Mouse (Mus musculus) CH12.LX (cell line): ENCODE measurements around the gene Pou1f1. TPM values are rescaled to one million over a fixed set of nuclear protein-coding genes. Genes with fewer than 3 reads are reported as not detected.
A peak's percentile ranks its signal among the peaks of the same experiment; 100 is the strongest.

Experiments
- DNase-seq: peaks from one replicate; pipeline ENCODE4 v3.0.0-alpha.2; 2013; ENCODE audit errors: extremely low read depth
- H3K27ac ChIP-seq: 2 replicates; pipeline ENCODE4 v1.5.1; 2012; ENCODE audit warnings: low read depth, mild to moderate bottlenecking, control low read depth, moderate library complexity; ENCODE audit not compliant: insufficient read depth
- H3K27me3 ChIP-seq: replicated peaks from 2 replicates; pipeline ENCODE3; 2012; ENCODE audit warnings: inconsistent platforms
- H3K36me3 ChIP-seq, 2 experiments: replicated peaks in 1 of 2; 2 replicates each; pipeline versions ENCODE3 to v1.6.1; 2012; ENCODE audit warnings: inconsistent platforms in 1 of 2, low read length in 1 of 2, mild to moderate bottlenecking in 1 of 2, mixed read lengths in 1 of 2, moderate library complexity in 1 of 2; ENCODE audit not compliant: control insufficient read depth in 1 of 2, insufficient read depth in 1 of 2
- H3K4me1 ChIP-seq, 2 experiments: 2 replicates each; pipeline ENCODE4 v1.6.1; 2012; ENCODE audit warnings: inconsistent platforms in 1 of 2, moderate library complexity in 1 of 2; ENCODE audit not compliant: insufficient read depth in 2 of 2, control insufficient read depth in 1 of 2
- H3K4me2 ChIP-seq: 2 replicates; pipeline ENCODE4 v1.6.1; 2012; ENCODE audit warnings: low read depth, mild to moderate bottlenecking, control low read depth; ENCODE audit not compliant: poor library complexity, insufficient read depth, severe bottlenecking
- H3K4me3 ChIP-seq, 3 experiments: fragments of 150-350 bp in 1 of 3; sonication (generic) in 1 of 3; replicated peaks in 1 of 3; 2 replicates each; pipeline versions ENCODE3 to v1.5.1; 2011 to 2012; ENCODE audit warnings: low read depth in 2 of 3, low read length in 2 of 3, mild to moderate bottlenecking in 2 of 3, moderate library complexity in 2 of 3, control low read depth in 1 of 3, improper control_type of control experiment in 1 of 3, inconsistent platforms in 1 of 3, mixed read lengths in 1 of 3; ENCODE audit not compliant: poor library complexity in 1 of 3
- H3K79me2 ChIP-seq: replicated peaks from 2 replicates; pipeline ENCODE4 v1.6.1; 2012; ENCODE audit warnings: mild to moderate bottlenecking, moderate library complexity; ENCODE audit not compliant: control insufficient read depth, poor library complexity, insufficient read depth, severe bottlenecking; ENCODE audit errors: extremely low read depth
- H3K9ac ChIP-seq: 2 replicates; pipeline ENCODE4 v1.6.1; 2012; ENCODE audit warnings: low read depth, mild to moderate bottlenecking, control low read depth, moderate library complexity; ENCODE audit not compliant: insufficient read depth
- H3K9me3 ChIP-seq: replicated peaks from 2 replicates; pipeline ENCODE3; 2012; ENCODE audit warnings: low read length, inconsistent platforms, mixed read lengths
- BHLHE40 ChIP-seq: IDR thresholded peaks from 2 replicates; pipeline ENCODE4 v1.6.1; 2011; ENCODE audit warnings: mild to moderate bottlenecking, low read depth, low read length, improper control_type of control experiment
- CHD1 ChIP-seq: IDR thresholded peaks from 2 replicates; pipeline ENCODE4 v1.6.1; 2012; ENCODE audit warnings: low read depth, low read length, improper control_type of control experiment, inconsistent platforms
- EP300 ChIP-seq: IDR thresholded peaks from 2 replicates; pipeline ENCODE4 v1.6.1; 2011; ENCODE audit warnings: low read length, improper control_type of control experiment
- ETS1 ChIP-seq: conservative IDR thresholded peaks from 2 replicates; pipeline ENCODE4 v1.6.1; 2012; ENCODE audit warnings: low read depth, mild to moderate bottlenecking, inconsistent platforms, low read length, improper control_type of control experiment, moderate library complexity
- HCFC1 ChIP-seq: IDR thresholded peaks from 2 replicates; pipeline ENCODE4 v1.6.1; 2012; ENCODE audit warnings: low read depth, mild to moderate bottlenecking, inconsistent platforms, low read length, improper control_type of control experiment
- IRF4 ChIP-seq: IDR thresholded peaks from 2 replicates; pipeline ENCODE4 v1.6.1; 2014; ENCODE audit warnings: low read depth, mild to moderate bottlenecking, inconsistent platforms, low read length, improper control_type of control experiment
- JUN ChIP-seq: IDR thresholded peaks from 2 replicates; pipeline ENCODE4 v1.6.1; 2011; ENCODE audit warnings: low read depth, mild to moderate bottlenecking, low read length, improper control_type of control experiment, moderate library complexity; ENCODE audit not compliant: insufficient read depth
- JUND ChIP-seq: conservative IDR thresholded peaks from 2 replicates; pipeline ENCODE4 v1.6.1; 2011; ENCODE audit warnings: low read depth, low read length, improper control_type of control experiment
- MAFK ChIP-seq: IDR thresholded peaks from 2 replicates; pipeline ENCODE4 v1.6.1; 2011; ENCODE audit warnings: low read length, improper control_type of control experiment; ENCODE audit not compliant: insufficient replicate concordance
- MAX ChIP-seq: IDR thresholded peaks from 2 replicates; pipeline ENCODE4 v1.6.1; 2011; ENCODE audit warnings: low read length, improper control_type of control experiment
- MAZ ChIP-seq: IDR thresholded peaks from 2 replicates; pipeline ENCODE4 v1.6.1; 2012; ENCODE audit warnings: low read depth, mild to moderate bottlenecking, inconsistent platforms, low read length, improper control_type of control experiment, moderate library complexity
- MEF2A ChIP-seq: IDR thresholded peaks from 2 replicates; pipeline ENCODE4 v1.6.1; 2014; ENCODE audit warnings: low read depth, mild to moderate bottlenecking, inconsistent platforms, low read length, improper control_type of control experiment, borderline replicate concordance
- MYC ChIP-seq: IDR thresholded peaks from 2 replicates; pipeline ENCODE4 v1.6.1; 2011; ENCODE audit warnings: low read depth, mild to moderate bottlenecking, improper control_type of control experiment, low read length
- NELFE ChIP-seq: IDR thresholded peaks from 2 replicates; pipeline ENCODE4 v1.6.1; 2011; ENCODE audit warnings: low read depth, low read length, improper control_type of control experiment
- PAX5 ChIP-seq: IDR thresholded peaks from 2 replicates; pipeline ENCODE4 v1.6.1; 2012; ENCODE audit warnings: low read length, inconsistent platforms, mixed read lengths
- RCOR1 ChIP-seq: conservative IDR thresholded peaks from 2 replicates; pipeline ENCODE4 v1.6.1; 2012; ENCODE audit warnings: low read depth, mild to moderate bottlenecking, inconsistent platforms, low read length, improper control_type of control experiment
- SIN3A ChIP-seq: IDR thresholded peaks from 2 replicates; pipeline ENCODE4 v1.6.1; 2012; ENCODE audit warnings: low read length, improper control_type of control experiment, inconsistent platforms
- TBP ChIP-seq: conservative IDR thresholded peaks from 2 replicates; pipeline ENCODE4 v1.6.1; 2011; ENCODE audit warnings: low read depth, low read length, improper control_type of control experiment
- TCF12 ChIP-seq: IDR thresholded peaks from 2 replicates; pipeline ENCODE4 v1.6.1; 2014; ENCODE audit warnings: low read depth, mild to moderate bottlenecking, inconsistent platforms, low read length, improper control_type of control experiment
- USF1 ChIP-seq: IDR thresholded peaks from 2 replicates; pipeline ENCODE4 v1.6.1; 2014; ENCODE audit warnings: low read depth, mild to moderate bottlenecking, inconsistent platforms, low read length, improper control_type of control experiment
- ZMIZ1 ChIP-seq: IDR thresholded peaks from 2 replicates; pipeline ENCODE4 v1.6.1; 2012; ENCODE audit warnings: low read depth, mild to moderate bottlenecking, inconsistent platforms, low read length, improper control_type of control experiment
- ZNF384 ChIP-seq: IDR thresholded peaks from 2 replicates; pipeline ENCODE4 v1.6.1; 2012; ENCODE audit warnings: low read depth, low read length, improper control_type of control experiment, inconsistent platforms
- dilution Hi-C: fragments of 300-500 bp; cut with MboI; formaldehyde crosslinking; loops from 2 replicates; pipeline ENCODE4 v1.14.3; 2020; ENCODE audit warnings: low sequenced_read_pairs; ENCODE audit not compliant: extremely low pct_unique_long_range_greater_than_20kb, extremely low pct_ligation_motif_present
- in situ Hi-C: fragments of 300-500 bp; cut with MboI; formaldehyde crosslinking; loops from 3 replicates; pipeline ENCODE4 v1.14.3; 2019; ENCODE audit warnings: low sequenced_read_pairs, low pct_ligation_motif_present, low pct_unique_long_range_greater_than_20kb, mixed read lengths
- polyA plus RNA-seq: library from polyadenylated mRNA; unstranded; fragments of >175 nt; gene quantifications from 2 replicates; pipeline ENCODE4 v1.2.1, GENCODE M21; 2012; ENCODE audit warnings: low read depth; ENCODE audit not compliant: insufficient read length
- total RNA-seq, 2 experiments: library from RNA; depleted of rRNA; stranded (reverse); fragments of 300-350 nt in 1 of 2; fragments of >200 nt in 1 of 2; gene quantifications; 2 replicates each; pipeline ENCODE4 v1.2.3; 2012 to 2014

The Pou1f1 gene
- total and polyA plus RNA-seq, 3 experiments = not detected

- in situ Hi-C loops = no loop called here
These were observed 48.5 kb downstream of the Pou1f1 start for GRCm38 (mm10) chr16:65568853-65569252.

GRCm38 (mm10) chr16:65577298-65578029, 57.2 kb downstream of the Pou1f1 start:
- peak; percentile 64 for DNase-seq
- no peaks in the 10 kb centered on the region for H3K79me2 ChIP-seq
- no peaks in the 10 kb centered on the region for H3K9me3 ChIP-seq
- H3K4me1 ChIP-seq = peaks cover 2 to 20% of the 10 kb centered on the region in 2 experiments; a peak in 3 of 4 replicates
- dilution Hi-C loops = no loop called here
- no peak overlapping the region for H3K4me3 ChIP-seq
- H3K4me2 ChIP-seq = peak overlapping the region; percentile 99
- H3K9ac ChIP-seq = peak overlapping the region; percentile 16; the same call in 1 of the 2 replicates
- 0 out of 2 replicates have a peak, but pooled peaks have one; percentile 15 for TF ChIP-seq ZNF384
- TF ChIP-seq CHD1 = peak; percentile 76; the same call in 1 of the 2 replicates
- TF ChIP-seq RCOR1 = peak; percentile 61; the same call in 1 of the 2 replicates
- no peak for TF ChIP-seq SIN3A
- 0 out of 2 replicates have a peak, but pooled peaks have one; percentile 22 for TF ChIP-seq ETS1
- 0 out of 2 replicates have a peak, but pooled peaks have one; percentile 44 for TF ChIP-seq MYC
- TF ChIP-seq EP300 = peak; percentile 90
- TF ChIP-seq MAZ = no peak
- TF ChIP-seq MAFK = no peak; the same call in 1 of the 2 replicates
- no peak for TF ChIP-seq PAX5
- TF ChIP-seq TBP = 0 out of 2 replicates have a peak, but pooled peaks have one; percentile 11
- TF ChIP-seq HCFC1 = 0 out of 2 replicates have a peak, but pooled peaks have one; percentile 26
- no peak for TF ChIP-seq ZMIZ1
- peak; percentile 94 for TF ChIP-seq IRF4
- TF ChIP-seq JUND = peak; percentile 34; the same call in 1 of the 2 replicates
- peak; percentile 61; the same call in 1 of the 2 replicates for TF ChIP-seq MEF2A
- TF ChIP-seq NELFE = no peak
- TF ChIP-seq TCF12 = no peak
- TF ChIP-seq MAX = no peak
- no peaks in the 10 kb centered on the region for H3K36me3 ChIP-seq
- H3K27me3 ChIP-seq = no peaks in the 10 kb centered on the region
- in situ Hi-C loops = no loop called here
- no peak overlapping the region for H3K27ac ChIP-seq

More at GRCm38 (mm10) chr16:65568853-65569252, 48.5 kb downstream of the Pou1f1 start:
- Histone ChIP-seq H3K36me3 (peaks cover 0 to 1% of the 10 kb centered on the region in 2 experiments), H3K4me1 (no peaks in the 10 kb centered on the region), H3K27ac (no peak overlapping the region), H3K4me3 (no peak overlapping the region), H3K9me3 (no peaks in the 10 kb centered on the region), H3K27me3 (no peaks in the 10 kb centered on the region), H3K4me2 (no peak overlapping the region), H3K79me2 (no peaks in the 10 kb centered on the region), H3K9ac (no peak overlapping the region)
- dilution Hi-C loops = no loop called here
- no peak for DNase-seq
- TF ChIP-seq USF1 = no peak
- no peak for TF ChIP-seq SIN3A
- no peak for TF ChIP-seq JUN
- no peak for TF ChIP-seq BHLHE40
- TF ChIP-seq MAFK = no peak
- TF ChIP-seq ZMIZ1 = no peak
